Mouse (Mus musculus) frontal cortex, adult 2 months (tissue): ENCODE data around the gene Gm10271. TPM values are rescaled to one million over a fixed set of nuclear protein-coding genes. Genes with fewer than 3 reads are reported as not detected.

Experiments used
- DNase-seq, 2 experiments: peaks; one replicate each; pipeline ENCODE4 v3.0.0; 2022; ENCODE audit warnings: low spot score in 1 of 2; ENCODE audit errors: extremely low spot score in 1 of 2
- polyA plus RNA-seq: library from polyadenylated mRNA; depleted of rRNA; stranded (reverse); fragments of >200 nt; gene quantifications from 2 replicates; pipeline ENCODE4 v1.2.3, GENCODE M21; 2012; rRNA removed

Gene Gm10271
- polyA plus RNA-seq = not detected in 2 replicates

DNA sequence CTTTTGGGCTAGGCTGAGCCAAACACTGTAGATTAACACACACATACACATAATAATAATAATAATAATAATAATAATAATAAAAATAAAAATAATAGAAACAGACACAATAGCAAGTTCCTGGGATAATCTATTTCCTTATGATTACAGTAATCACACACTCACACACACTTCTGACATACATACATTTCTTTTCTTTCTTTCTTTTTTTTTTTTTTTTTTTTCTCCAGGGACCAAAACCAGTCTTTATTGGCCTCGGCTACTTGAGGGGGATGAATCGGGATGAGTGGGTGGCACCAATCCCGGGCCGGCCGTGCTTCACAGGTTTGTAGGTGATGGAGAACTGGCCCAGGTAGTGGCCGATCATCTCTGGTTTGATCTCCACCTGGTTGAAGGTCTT is at the start of gene Gm10271:
TSS of gene Gm10271 (minus strand) at position 101 of the 400 bp plus-strand sequence.
- no peak for DNase-seq

DNA sequence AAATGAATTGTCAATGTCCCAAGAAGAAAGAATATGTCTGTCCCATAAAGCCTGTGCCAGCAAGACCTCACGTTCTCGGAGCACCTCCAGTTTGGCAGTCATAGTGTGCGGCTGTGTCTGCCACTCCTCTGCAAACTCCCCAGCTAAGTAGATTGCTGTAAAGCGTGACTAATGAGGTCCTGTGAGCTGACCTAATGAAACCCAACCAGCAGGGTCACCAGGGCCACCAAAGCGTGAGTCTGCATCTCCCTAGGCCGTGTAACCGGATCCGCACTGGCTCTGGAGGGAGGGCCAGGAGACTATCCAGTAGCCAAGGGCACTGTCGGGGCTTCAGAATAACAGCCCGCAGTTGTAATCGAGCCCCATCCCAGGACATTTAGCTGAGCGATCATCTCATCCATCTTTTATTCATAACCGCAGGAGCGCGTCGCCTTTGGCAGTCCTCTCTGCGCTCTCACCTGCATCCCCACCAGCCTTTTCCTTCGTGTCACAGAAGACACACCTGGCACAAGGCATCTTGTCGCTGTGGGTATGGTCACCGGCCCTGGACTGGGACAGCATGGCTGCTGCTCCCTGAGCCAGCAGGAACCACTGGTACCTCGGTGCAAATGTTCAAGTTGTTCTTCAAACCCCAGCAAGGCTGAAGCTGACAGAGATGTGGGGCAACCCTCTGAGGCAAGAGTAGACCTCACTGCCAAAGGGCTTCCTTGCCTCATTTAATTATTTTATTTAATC is 48.8 kb upstream of the Gm10271 start:
- DNase-seq = no peak

DNA sequence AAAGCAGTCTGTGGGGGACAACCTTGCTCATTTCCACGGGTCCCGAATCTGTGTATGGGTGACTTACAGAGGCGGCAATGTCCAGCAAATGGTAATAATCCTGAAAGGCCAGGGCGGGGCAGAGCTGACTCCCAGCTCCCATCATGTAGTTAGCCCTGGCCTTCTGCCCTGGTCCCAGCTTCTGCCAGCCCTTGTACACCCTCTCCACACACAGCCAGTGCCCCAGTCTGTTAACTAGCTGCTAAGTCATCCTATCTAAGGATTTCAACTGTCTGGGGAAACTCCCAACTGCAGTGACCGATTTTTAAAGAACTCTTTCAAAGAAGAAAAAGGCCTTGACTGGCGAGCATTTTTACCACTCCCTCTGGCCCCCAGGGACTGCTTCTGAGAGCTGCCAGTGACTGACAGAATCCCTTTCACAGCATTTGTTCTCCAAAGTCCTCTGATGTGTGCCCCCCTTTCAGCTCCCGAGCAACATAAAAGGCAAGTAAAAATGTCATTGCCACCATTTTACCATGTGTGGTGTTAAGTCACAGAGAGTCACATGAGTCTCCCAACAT is 46.0 kb upstream of the Gm10271 start:
- no peak for DNase-seq

DNA sequence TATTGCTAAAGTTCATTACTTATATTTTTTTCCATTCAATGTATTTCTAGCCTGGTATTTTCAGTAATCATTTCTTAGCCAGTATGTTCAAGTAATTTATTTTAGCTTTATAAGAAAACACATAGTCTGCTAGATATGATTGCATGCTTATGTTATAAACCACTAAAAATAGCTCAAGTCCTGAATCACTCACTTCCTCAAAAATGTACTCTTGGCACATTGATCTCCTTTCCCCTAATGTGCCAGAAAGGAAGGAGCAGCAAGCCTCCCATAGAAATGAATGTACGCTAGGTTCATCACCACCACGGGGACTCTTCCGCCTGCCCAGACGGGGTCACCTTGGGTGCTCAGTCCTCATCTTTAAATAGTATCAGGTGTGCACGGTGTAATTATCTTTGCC is 42.2 kb upstream of the Gm10271 start:
- DNase-seq = no peak

DNA sequence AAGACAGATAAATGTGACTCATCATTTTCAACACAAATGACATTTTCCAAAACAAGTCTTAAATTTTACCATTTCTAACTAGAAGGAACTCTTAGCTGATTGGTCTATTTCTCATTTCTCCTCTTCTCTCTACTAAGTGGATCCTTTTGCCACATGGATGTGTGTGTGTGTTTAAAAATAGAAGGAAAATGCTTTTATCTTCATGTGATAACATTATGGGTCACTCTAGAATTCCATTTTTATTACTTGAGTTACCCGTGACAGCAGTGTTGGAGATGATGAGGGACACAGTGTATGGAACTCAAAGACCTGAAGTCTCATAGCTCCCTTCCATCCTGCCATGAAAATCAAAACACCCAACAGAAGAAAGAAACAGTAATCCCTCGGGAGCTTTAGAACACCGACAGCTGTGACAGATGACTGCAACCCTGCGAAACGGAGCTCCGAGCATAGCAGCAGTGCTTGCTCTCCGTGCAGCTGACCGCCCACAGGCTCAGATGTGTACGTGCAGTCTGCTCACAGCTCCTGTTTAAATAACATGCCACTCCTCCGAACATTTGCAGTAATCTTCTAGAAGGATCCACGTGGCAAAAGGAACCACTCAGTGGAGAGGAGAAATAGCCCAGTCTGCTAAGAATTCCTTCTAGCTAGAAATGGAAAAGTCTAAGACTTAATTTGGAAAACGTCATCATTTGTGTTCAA is 41.4 kb upstream of the Gm10271 start:
- peak; percentile 67 to 74 for DNase-seq

DNA sequence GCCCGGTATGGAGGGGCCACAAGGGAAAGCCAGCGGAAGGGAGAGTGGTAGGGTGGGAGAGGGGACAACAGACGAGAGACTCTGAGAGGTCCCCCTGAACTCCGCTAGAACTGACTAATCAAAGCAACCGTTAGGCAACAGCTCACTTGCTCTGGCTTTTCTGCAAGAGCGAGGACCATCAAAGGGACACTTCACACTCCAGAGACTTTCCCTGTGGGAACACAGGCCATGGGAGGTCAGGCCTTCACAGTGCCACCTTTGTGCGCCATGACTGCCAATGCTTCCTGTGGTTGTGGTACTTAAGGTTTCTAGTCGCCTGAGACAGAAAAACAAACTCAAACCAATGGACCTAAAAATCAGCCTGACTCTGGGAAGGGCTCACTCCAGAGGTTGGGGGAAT is 38.6 kb upstream of the Gm10271 start:
- DNase-seq = no peak

DNA sequence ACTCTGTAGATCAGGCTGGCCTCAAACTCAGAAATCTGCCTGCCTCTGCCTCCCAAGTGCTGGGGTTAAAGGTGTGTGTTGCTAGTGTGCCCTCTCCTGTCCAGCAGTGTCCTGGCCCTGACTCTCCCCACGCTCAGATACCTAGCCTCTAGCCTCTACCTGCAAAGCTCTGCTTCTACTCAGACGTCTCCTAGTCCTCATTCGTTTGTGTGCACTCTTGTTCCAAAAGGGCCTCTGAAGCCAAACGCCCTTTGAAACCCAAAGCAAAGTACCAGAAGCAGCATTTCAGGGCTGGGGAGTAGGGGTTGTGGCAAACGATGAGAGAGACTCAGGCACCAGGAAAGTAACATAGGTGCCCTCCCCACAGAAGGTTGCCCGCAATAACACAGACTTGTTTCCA is 37.3 kb upstream of the Gm10271 start:
- no peak for DNase-seq

DNA sequence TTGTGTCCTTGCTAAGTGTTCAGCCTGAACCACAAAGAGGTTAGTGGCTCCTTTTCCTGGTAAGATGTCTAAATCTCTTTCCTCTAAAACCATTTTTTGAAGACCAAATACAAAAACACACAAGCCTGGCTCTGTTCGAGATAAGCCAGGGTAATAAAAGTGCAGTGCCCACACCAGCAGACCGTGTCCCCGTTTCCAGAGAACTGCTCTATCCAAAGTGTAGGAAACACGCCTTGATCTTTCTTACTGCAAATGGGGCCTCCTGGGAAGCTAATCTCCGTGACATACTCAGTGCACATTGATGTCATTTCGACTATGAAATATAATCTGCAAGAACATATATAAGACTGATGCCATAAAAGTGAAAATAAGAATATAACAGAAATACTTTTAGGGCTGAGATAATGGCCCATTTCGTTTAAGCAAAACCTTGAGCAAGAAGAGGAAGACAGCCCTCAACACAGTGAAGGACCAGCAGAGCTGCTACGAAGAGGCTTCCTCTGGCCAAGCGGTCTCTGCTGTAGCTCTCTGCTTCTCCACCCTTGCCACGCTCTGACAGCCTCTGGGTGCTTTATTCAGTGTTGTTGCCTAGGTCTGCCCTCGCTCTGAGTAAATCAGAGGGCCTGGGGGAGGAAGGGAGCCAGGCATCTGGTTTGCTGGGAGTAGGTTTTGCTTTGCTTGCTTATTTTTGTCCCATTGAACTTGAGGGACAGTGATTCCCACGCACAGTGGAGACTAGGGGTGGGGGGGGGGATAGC is 33.5 kb upstream of the Gm10271 start:
- no peak for DNase-seq

DNA sequence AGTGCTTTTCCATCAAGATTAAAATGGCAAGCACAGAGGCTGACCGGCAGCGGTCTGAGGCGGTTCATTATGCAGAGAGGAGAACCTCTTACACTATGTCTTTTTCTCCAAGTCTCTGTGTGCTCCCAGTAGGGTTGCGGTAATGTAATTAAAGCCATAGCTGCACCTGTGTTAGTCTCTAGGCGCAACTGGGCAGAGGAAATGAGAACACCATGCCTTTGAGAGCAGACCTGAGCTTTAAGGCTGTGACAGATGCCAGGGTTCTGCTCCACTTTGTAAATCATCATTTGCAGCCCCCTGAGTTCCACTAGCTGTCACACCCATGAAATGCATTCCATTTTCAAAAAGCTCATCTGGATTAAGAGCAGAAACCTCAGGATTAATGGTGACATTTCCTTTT is 32.3 kb upstream of the Gm10271 start:
- DNase-seq = no peak

DNA sequence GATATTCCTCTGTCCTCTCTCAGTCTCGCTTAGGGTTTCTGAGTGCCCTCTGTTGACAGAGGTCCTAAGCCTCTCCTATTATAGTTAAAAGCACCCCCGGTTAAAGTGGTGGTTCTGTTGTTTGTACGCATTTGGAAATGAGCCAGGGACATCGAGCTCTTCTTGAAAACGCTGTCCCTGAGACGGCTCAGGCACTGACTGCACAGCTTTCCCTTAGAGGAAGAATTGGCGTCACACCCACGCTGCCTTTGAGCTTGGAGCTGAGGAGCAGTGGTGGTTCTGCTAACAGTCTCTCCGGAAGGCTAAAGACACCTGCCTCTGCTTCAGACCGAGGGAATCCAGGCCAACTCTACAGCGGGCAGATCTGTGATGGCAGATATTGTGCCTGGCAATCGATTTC is 28.6 kb upstream of the Gm10271 start:
- DNase-seq = peak in 1 of 2 experiments; percentile 40

DNA sequence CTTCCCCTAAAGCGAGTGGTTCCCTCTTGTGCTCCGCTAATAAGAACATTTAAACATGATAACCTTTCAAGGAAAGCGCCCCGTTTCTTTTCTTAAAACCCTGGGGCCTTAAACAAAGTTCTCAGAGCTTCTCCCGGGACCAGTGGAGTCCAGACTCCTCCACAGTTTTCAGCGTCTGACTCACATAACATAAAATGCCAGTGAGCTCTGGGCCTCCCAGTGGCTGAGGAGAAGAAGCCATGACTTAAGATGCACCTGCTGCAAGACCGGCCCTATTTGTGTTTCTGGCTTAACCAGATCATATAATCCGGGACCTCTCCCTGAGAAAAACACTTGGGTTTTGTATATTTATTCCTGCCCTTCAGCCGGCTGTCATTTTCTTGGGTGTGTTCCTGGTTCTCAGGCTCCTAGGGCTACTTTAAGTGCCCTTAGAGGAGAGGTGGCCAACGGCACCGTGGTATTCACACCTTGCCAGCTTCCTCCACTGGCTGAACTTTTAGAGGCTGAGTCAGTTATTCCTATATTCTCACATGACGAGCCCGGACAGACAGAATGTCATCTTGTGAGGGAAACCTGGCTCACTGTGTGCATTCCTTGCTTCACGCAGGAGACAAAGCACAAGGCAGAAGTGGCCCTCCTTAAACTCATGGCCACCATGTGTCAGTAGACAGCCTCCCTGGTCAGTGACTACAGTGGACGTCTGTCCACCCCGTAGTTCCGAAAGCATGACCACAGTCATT is 26.5 kb upstream of the Gm10271 start:
- DNase-seq = no peak

DNA sequence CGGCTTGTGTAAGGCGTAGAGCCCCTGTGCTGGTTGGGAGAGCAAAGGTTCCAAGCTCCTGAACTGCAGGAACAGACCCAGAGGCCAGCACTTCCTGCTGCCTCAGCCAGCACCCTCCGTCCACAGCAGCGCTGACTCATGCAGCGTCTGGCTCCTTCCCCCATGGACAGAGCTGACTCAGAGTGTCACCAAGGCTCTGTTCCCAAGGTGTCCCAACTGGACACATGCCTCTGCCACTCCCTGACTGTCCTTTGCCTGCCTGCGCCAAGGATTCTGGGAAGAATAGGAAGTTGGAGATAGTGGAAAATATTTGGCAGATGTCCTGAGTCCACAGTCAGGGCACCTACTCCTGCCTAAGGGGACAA is 23.8 kb upstream of the Gm10271 start:
- DNase-seq = no peak

DNA sequence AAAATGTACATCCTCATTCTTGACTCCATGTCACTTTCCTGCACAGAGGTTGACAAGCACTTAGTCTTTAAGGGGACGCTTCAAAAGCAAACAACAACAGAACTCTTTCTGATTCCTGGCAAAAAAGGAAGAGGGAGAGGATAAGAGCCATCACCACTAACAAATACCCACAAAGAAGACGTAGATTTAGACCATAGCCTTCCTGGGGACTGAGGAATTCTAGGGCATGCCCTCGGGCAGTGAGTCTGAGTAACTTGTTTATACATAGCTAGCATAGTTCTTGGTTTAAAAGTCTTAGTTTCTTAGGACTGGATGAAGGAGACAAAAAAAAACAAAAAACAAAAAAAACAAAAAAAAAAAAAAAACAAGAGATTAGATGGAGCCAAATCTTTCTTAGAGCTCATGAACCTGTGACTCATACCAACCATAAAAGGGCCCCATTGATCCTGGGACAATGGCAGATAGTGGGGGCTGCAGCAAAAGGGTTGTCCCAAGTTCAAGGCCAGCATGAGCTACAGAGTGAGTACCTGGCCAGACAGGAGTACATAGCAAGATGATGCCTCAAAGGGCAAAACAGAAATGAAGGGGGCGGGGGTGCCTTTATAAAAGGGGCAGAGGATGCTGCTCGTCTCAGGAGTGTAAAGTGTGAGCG is 23.3 kb upstream of the Gm10271 start:
- DNase-seq = no peak

DNA sequence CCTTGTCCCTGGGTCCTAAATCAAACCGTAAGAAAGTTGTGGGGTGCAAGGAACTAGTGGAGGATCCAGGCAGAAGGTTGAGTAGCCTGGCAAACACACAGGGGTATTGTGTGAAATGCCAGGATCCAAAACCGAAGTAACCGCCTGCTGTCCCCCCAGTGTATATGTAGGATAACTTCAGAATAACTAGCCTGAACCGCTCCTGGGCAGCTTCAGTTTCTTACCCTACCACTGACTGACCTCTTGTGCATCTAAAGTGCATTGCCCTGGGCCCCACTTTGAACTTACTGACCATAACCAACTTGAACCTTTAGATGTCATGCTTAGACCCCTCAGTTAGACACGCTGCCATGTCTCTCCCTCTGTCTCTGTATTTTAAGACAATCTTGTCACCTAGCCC is 22.8 kb upstream of the Gm10271 start:
- no peak for DNase-seq

DNA sequence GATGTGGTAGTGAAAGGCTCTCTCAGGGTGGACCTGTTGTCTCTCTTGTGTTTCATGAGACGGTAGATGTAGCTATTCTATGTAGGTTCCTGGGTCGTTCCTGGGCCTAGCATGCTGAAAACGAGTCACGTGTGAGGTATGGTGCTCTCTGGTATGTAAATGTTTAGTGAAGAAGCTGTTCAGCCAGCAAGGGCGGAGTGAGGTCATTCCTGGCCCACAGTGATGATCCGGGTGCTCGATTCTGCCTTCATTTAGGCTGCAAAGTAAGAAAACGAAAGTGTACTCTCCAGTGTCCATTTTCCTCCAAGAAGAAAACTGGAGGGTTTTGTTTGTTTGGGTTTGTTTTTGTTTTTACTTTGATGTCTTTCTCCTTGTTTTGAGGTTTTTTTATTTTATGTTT is 21.6 kb upstream of the Gm10271 start:
- DNase-seq = no peak

DNA sequence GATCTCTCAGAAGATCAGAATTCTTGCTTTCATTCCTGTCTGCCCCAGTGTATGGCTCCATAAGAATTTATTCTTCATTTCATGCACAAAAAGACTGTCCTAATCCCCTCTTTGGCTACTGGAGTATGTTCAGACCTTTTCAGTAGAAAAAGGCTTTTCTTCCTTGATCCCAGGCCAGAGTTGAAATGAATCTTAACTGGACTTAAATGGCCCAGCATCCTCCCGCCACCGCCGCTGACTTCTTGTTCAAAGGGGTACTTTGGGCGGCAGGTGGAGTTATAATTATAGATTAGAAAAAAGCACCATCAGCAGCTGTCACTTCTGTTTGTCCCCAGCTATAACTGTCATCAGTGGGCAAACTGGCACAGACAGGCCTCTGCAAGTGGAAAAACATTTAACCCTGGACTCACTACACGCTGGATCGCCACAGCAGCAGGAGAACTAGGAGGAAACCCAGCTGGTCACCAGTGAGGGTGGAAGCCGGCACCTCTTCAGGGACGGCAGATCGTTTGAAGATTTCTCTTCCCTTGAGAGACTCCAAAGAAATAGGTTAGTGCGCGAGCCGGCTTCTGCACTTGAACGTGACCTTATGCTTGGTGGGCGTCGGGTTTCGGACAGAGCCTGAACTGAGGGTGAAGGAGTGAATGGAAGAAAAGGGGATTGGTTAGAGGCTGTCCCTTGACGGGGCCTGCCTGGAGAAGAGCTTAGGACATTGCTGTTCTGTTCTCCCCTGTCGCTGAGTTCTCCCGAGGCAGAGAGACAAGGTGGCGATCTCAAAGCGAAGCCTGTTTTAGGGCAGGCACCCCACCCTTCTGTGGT is 14.1 kb upstream of the Gm10271 start, which contains the start of gene Best3:
TSS of gene Best3 (plus strand) at position 51 of the 819 bp plus-strand sequence.
- no peak for DNase-seq

DNA sequence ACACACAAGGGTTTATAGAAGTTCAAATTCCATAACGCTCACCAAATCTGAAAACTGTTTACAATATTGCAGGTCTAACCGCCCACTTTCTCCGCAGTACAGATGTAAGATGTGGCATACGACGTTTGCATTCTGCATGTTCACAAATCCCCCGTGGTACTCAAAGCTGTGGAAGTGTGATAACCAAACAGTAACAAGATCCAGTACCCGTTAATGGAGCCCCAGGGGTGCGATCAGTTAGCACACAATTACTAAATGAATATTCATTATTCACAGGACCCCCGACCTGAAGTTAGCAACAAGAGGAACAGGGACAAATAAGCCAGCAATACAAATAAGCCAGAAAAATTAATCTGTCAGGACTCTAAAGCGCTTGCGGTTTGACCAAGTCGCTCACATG is 12.4 kb upstream of the Gm10271 start:
- DNase-seq = no peak

DNA sequence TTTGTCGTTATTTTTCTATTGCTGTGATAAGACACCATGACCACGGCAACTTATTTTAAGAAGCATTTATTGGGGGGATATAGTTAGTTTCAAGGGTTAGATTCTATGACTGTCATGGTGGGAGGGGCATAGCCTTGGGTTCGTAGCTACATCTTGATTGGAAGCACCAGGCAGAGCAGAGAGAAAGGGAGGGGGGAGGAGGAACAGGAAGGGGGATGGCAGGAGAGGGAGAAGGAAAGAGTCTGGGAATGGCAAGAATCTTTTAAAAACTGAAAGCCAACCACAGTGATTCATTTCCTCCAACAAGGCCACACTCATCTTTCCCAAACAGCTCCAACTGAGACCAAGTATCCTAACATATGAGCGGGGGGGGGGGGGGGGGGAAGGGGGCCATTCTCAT is 10.1 kb upstream of the Gm10271 start:
- DNase-seq = no peak

DNA sequence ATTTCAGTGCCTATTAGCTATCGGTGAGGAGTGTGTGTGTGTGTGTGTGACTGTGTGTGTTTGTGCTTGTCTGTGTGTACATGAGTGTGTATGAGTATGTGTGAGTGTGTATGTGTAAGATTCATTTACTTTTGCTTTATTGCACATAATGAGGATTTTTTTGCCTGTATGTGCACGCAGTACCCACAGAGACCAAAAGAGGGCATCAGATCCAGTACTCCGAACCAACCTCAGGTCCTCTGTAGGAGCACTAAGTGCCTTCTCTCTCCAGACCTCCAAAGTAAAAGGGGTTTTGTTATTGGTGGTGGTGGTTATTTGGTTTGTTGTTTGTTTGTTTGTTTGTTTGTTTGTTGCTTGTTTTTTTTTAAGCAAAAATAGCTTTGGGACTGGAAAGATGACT is 8.5 kb upstream of the Gm10271 start:
- no peak for DNase-seq
